Mouse (Mus musculus): ENCODE measurements around the gene Armcx6. TPM values are rescaled to one million over a fixed set of nuclear protein-coding genes. Genes with fewer than 3 reads are reported as not detected.
"Not testable (repeated sequence)": the region's sequence is repeated elsewhere in the genome, so short reads cannot be mapped to it uniquely, and the experiment has no call there.

Gene Armcx6
- polyA plus RNA-seq (2012; rRNA removed) = 0.74 and 0.95 TPM in 2 replicates

- H3K27me3 ChIP-seq (ENCODE audit: control insufficient read depth, insufficient read depth, low read length) = no peaks in the 10 kb centered on the region
- no peak for TF ChIP-seq CTCF (IDR thresholded peaks at IDR 0.05; ENCODE audit: extremely low read depth, insufficient read depth, insufficient read length, insufficient replicate concordance)
- TF ChIP-seq POLR2A (IDR thresholded peaks at IDR 0.05; ENCODE audit: low read depth, low read length) = no peak
- 20% methylated on average over 36 of the region's 36 CpGs for WGBS
- no peak within 1 kb of the TSS for H3K27ac ChIP-seq (ENCODE audit: insufficient read depth, low read length)
- H3K36me3 ChIP-seq (ENCODE audit: control insufficient read depth, insufficient read depth, low read length) = no peaks in the 10 kb centered on the region
- peak; percentile 54 to 60 for DNase-seq (ENCODE audit: low read depth in 1 of 2, low spot score in 2 of 2)
- H3K4me3 ChIP-seq (ENCODE audit: extremely low read depth, insufficient read depth, insufficient read length) = peak within 1 kb of the TSS; percentile 61
- H3K4me1 ChIP-seq (ENCODE audit: control insufficient read depth, insufficient read depth, insufficient read length) = no peaks in the 10 kb centered on the region
Observed at GRCm38 (mm10) chrX:134750764-134751592, at the start of gene Armcx6. Gene Armcx6, minus strand, starts transcription at chrX:134751417.

- H3K4me3 ChIP-seq (ENCODE audit: extremely low read depth, insufficient read depth, insufficient read length) = no peak overlapping the region
- H3K27ac ChIP-seq (ENCODE audit: insufficient read depth, low read length) = no peak overlapping the region
- H3K36me3 ChIP-seq (ENCODE audit: control insufficient read depth, insufficient read depth, low read length) = no peaks in the 10 kb centered on the region
- H3K27me3 ChIP-seq (ENCODE audit: control insufficient read depth, insufficient read depth, low read length) = no peaks in the 10 kb centered on the region
- no peak for DNase-seq (ENCODE audit: low read depth in 1 of 2, low spot score in 2 of 2)
- TF ChIP-seq CTCF (IDR thresholded peaks at IDR 0.05; ENCODE audit: extremely low read depth, insufficient read depth, insufficient read length, insufficient replicate concordance) (no peak), POLR2A (IDR thresholded peaks at IDR 0.05; ENCODE audit: low read depth, low read length) (no peak)
- 71% methylated on average over 4 of the region's 4 CpGs for WGBS
- H3K4me1 ChIP-seq (ENCODE audit: control insufficient read depth, insufficient read depth, insufficient read length) = no peaks in the 10 kb centered on the region
Observed at GRCm38 (mm10) chrX:134787728-134788127, 36.5 kb upstream of the Armcx6 start.

GRCm38 (mm10) chrX:134763428-134764198, 12.4 kb upstream of the Armcx6 start:
- H3K36me3 ChIP-seq (ENCODE audit: control insufficient read depth, insufficient read depth, low read length); H3K27me3 ChIP-seq (ENCODE audit: control insufficient read depth, insufficient read depth, low read length); H3K27ac ChIP-seq (ENCODE audit: insufficient read depth, low read length); H3K4me3 ChIP-seq (ENCODE audit: extremely low read depth, insufficient read depth, insufficient read length); DNase-seq (ENCODE audit: low read depth in 1 of 2, low spot score in 2 of 2); H3K4me1 ChIP-seq (ENCODE audit: control insufficient read depth, insufficient read depth, insufficient read length): not testable (repeated sequence)
- WGBS = 84% methylated on average over 4 of the region's 4 CpGs

GRCm38 (mm10) chrX:134757293-134757995, 6.2 kb upstream of the Armcx6 start:
- TF ChIP-seq CTCF (IDR thresholded peaks at IDR 0.05; ENCODE audit: extremely low read depth, insufficient read depth, insufficient read length, insufficient replicate concordance) (no peak), POLR2A (IDR thresholded peaks at IDR 0.05; ENCODE audit: low read depth, low read length) (no peak)
- Histone ChIP-seq H3K27me3 (ENCODE audit: control insufficient read depth, insufficient read depth, low read length) (no peaks in the 10 kb centered on the region), H3K4me1 (ENCODE audit: control insufficient read depth, insufficient read depth, insufficient read length) (no peaks in the 10 kb centered on the region), H3K4me3 (ENCODE audit: extremely low read depth, insufficient read depth, insufficient read length) (peak overlapping the region; percentile 62), H3K27ac (ENCODE audit: insufficient read depth, low read length) (no peak overlapping the region), H3K36me3 (ENCODE audit: control insufficient read depth, insufficient read depth, low read length) (no peaks in the 10 kb centered on the region)
- 32% methylated on average over 13 of the region's 13 CpGs for WGBS
- no peak for DNase-seq (ENCODE audit: low read depth in 1 of 2, low spot score in 2 of 2)

- H3K27ac ChIP-seq (ENCODE audit: insufficient read depth, low read length) = no peak within 1 kb of the TSS
- 32% methylated on average over 46 of the region's 46 CpGs for WGBS
Observed at GRCm38 (mm10) chrX:134756434-134757292, 5.4 kb upstream of the Armcx6 start, which contains the start of gene Armcx3. Gene Armcx3, plus strand, starts transcription at chrX:134756595.

GRCm38 (mm10) chrX:134752584-134752983, 1.4 kb upstream of the Armcx6 start:
- 52% methylated on average over 4 of the region's 4 CpGs for WGBS
- Histone ChIP-seq H3K27ac (ENCODE audit: insufficient read depth, low read length) (no peak overlapping the region), H3K4me3 (ENCODE audit: extremely low read depth, insufficient read depth, insufficient read length) (no peak overlapping the region), H3K27me3 (ENCODE audit: control insufficient read depth, insufficient read depth, low read length) (no peaks in the 10 kb centered on the region), H3K36me3 (ENCODE audit: control insufficient read depth, insufficient read depth, low read length) (no peaks in the 10 kb centered on the region), H3K4me1 (ENCODE audit: control insufficient read depth, insufficient read depth, insufficient read length) (no peaks in the 10 kb centered on the region)
- TF ChIP-seq CTCF (IDR thresholded peaks at IDR 0.05; ENCODE audit: extremely low read depth, insufficient read depth, insufficient read length, insufficient replicate concordance) (no peak), POLR2A (IDR thresholded peaks at IDR 0.05; ENCODE audit: low read depth, low read length) (no peak)
- DNase-seq (ENCODE audit: low read depth in 1 of 2, low spot score in 2 of 2) = no peak

More at GRCm38 (mm10) chrX:134756434-134757292, 5.4 kb upstream of the Armcx6 start, which contains the start of gene Armcx3:
- Histone ChIP-seq H3K27me3 (ENCODE audit: control insufficient read depth, insufficient read depth, low read length) (no peaks in the 10 kb centered on the region), H3K4me3 (ENCODE audit: extremely low read depth, insufficient read depth, insufficient read length) (peak within 1 kb of the TSS; percentile 62), H3K4me1 (ENCODE audit: control insufficient read depth, insufficient read depth, insufficient read length) (no peaks in the 10 kb centered on the region), H3K36me3 (ENCODE audit: control insufficient read depth, insufficient read depth, low read length) (no peaks in the 10 kb centered on the region)
- peak; percentile 47 to 49 for DNase-seq (ENCODE audit: low read depth in 1 of 2, low spot score in 2 of 2)
- TF ChIP-seq POLR2A (IDR thresholded peaks at IDR 0.05; ENCODE audit: low read depth, low read length) (no peak), CTCF (IDR thresholded peaks at IDR 0.05; ENCODE audit: extremely low read depth, insufficient read depth, insufficient read length, insufficient replicate concordance) (no peak)

All from spleen, adult 2 months (tissue).